Mouse (Mus musculus) T-helper 1 cell (primary cell): ENCODE data around the gene Uevld.
"Not testable (repeated sequence)": the region's sequence is repeated elsewhere in the genome, so short reads cannot be mapped to it uniquely, and the experiment has no call there.

Experiments
- in situ Hi-C: fragments of 300-600 bp; cut with MboI, MseI; formaldehyde crosslinking; loops from one replicate; pipeline ENCODE4 v1.15.1; 2025; ENCODE audit warnings: high pct_unique_total_duplicates

The Uevld gene

DNA sequence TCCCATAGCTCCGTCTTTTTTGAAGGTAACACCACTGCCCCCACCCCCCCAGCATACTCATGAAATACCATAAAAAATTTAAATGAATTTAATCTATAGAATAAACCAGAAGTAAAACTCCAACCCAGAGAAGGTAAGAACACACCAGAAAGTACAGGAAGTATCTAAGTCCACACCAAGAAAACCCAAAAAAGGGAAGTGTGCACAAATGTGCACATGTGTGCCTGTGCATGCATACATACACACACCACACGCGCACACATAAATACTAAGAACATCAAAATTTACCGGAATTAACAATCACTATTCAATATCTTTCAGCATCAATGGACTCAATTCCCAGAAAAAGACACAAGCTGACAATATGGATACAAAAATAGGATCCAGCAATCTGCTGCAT is 11.6 kb upstream of the Uevld start:
- in situ Hi-C loops = loop anchor here (25.0 kb wide), 1 partner anchor 1142 kb away; no protein-coding TSS in a partner anchor

DNA sequence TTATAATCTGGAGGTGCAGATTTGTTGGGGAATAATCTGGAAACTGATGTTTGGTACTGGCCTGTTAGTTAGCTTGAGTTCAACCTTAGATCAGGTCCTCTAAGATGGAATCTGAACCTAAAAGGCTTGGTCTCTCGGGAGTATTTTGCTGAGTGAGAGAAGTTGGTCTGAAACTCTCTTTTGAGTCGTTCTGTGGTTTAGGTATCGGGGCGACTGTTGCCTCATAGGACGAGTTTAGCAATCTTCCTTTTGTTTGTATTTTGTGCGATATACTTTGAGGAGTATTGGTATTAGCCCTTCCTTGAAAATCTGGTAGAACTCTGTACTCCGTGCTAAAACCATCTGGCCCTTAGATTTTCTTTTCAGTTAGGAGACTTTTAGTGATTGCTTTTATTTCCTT is 5.7 kb upstream of the Uevld start:
- in situ Hi-C loops = loop anchor here (5.0 to 25.0 kb wide), 3 partner anchors 43 to 1148 kb away; partner anchors contain the start of gene Spty2d1

DNA sequence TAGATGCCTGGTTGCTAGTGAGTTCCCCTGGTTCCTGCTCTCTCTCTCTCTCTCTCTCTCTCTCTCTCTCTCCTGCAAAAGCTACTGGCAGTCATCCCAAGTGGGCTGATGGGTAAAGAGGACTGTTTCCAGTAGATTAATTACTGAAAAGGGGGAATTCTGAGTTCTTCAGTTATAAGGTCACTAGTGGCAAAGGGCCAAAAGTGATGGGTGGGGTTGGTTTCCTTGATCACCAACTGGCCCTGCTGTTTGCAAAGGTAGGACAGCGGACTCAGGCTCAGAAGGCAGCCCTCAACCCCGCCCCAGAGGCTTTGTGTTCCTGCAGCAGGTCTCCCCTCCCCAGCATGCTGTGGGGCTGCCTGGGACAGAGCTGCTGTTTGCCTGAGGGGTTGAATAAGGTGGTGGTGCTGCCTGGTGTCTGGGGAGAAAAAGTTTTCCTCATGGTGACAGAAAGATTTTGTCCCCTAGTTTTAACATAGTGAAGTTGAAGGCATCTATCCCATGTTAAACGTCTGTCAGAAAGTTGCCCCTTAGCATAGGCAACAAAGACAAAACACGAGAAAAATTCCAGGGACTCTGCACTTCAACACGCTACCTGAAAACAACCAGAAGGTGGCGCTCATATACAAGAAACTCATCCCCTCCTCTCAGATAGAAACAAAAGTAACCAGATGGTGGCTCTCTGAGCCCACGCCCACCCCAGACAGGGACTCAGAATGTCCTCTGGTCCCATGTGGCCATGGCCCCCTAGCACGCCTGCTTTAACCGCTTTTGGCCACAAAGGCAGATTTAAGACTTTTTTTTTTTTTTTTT is 4.7 kb upstream of the Uevld start:
- in situ Hi-C loops = loop anchor here (5.0 to 25.0 kb wide), 3 partner anchors 44 to 1149 kb away; partner anchors contain the start of gene Spty2d1

DNA sequence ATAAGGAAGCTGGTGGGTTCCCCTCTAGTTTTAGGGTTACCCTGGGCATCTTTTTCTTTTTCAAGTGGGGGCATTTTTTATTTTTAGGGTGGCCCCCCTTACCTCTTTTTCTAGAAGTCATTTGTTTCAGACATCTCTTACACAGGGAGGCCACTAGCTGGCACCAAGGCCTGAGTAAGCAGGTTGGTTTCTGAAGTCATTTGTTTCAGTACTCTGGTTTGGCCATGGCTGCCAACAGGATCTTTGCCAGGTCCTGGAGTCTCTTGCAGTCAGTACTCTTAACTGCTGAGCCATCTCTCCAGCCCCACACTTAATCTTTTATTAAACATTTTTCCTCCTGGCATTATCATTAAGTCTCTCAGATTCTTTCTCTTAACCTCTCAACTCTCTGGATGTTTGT is 3.8 kb upstream of the Uevld start:
- in situ Hi-C loops = loop anchor here (5.0 to 25.0 kb wide), 3 partner anchors 45 to 1150 kb away; partner anchors contain the start of gene Spty2d1

DNA sequence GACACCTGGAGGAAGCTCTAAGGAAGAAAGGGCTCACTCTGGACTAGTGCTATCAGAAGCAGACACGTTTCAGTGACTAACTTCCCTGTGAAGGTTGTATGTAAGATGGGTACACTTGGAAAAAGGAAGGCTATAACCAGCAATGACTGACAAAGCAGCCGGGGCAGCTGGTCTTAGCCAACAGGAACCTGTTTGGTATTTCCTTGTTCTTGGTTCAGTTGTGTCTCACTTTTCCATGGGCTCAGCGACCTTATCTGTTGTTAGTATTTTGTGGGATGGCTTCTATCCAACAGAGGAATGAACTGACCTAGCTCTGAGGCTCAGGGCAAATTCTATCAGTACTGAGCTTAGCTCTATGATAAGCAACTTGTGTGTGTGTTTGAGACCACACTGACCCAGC is 2.7 kb upstream of the Uevld start:
- in situ Hi-C loops = loop anchor here (5.0 to 25.0 kb wide), 3 partner anchors 46 to 1151 kb away; partner anchors contain the start of gene Spty2d1

DNA sequence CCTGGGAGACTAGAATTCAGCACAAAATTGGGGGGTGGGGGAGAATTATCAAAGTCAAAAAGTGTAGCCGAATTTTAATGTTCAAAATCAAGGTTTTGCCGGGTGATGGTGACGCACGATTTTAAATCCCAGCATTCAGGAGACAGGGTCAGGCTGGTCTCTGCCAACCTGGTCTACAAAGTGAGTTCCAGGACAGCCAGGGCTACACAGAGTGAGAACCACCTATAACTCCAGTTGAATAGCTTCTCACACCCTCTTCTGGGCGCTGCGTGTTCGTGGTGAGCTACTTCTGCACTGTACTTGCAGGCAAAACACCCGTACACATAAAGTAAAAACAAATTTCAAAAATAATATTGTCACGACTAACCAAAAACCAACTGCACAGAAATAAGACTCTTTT is 526 bp upstream of the Uevld start:
- in situ Hi-C loops = loop anchor here (25.0 kb wide), 1 partner anchor 1153 kb away; no protein-coding TSS in a partner anchor

DNA sequence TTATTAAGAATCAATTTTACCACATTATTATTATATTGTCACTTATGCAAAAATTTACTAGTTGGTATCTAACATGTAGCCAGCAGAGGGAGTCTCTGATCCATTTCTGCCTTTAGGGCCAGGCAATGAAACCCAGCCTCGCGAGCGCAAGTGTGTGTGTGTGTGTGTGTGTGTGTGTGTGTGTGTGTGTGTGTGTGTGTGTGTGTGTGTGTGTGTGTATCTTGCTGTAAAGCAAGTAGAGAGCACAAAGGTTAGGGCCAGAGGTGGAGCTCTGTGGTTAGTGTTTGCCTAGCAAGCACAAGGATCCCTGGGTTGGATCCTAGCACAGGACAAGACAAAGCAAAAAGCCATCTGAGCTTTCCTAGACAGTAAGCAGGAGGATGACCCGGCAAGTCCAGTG is 22.5 kb downstream of the Uevld start:
- in situ Hi-C loops = no loop called here

DNA sequence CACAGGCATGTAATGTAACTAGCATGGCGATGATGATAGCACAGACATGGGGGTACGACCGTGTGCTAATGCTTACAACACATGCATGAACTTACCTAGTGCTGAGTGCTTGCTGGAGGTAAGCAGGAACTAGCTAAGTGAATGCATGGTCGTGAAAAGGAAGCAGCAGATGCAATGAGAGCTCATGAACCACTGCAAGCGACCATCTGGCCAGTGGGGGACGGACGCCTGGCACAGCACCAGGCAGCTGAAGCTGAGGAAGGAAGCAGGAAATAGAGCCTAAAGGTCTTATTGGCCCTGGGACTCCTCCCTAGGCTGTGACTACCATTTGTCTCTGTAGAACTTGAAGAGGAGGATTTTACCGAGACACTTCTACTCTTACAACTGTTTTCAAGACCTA is 23.5 kb downstream of the Uevld start:
- in situ Hi-C loops = no loop called here

DNA sequence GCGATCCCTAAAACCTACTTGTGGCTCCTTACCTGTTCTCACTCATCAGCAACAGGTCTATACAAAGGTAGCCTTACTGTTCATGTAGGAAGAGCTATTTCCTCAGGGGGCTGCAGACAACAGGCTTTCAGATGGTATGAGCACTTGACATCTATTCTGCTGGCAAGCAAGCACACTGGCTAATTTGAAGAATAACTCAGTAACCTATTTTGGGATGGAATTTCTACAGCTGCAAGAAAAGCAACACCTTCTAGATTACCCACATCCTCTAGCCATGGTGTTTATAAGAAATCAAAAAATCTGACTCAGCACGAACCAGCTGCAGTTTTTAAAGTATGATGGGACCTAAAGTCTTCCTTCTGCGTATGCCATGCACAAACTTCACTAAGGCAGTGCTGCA is 27.0 kb downstream of the Uevld start:
- in situ Hi-C loops = no loop called here

DNA sequence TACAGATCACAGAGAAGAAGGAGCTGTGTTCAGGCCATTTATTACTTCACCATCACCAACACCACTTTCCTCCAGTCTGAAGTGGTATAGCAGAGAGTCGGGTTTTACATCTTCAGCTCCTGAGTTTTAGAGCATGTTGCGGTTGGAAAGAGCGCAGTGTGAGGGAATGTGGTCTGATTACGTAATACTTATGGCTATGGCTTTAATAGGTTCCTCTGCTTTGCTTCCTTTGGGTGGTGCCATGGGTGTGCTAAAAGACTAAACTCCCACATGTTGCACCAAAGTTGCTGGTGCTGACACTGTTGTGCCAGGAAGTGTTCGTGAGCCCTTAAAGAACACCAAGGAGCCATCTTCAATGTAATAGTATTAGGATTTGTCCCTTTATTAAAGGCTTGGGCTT is 30.0 kb downstream of the Uevld start:
- in situ Hi-C loops = no loop called here

DNA sequence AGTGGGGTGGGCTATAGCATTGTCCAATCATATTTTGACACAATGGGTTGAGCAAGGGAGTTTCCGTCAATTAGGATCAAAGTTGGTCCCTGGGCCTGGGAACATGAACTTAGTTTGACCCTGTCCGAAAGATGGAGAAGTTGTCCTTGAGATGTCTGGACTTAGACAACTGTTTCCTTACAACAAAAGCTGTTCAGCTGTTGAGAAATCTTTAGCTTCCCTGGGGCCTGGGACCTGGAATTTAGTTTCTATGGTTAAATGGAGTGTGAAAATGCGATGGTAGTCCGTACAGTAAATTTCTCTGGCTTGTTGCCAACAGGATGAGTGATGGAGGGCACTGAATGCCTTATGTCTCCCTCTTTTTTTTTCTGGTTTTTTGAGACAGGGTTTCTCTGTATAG is 36.3 kb downstream of the Uevld start:
- in situ Hi-C loops = loop anchor here (5.0 kb wide), 1 partner anchor 85 kb away; the partner anchor contains the start of gene Spty2d1

DNA sequence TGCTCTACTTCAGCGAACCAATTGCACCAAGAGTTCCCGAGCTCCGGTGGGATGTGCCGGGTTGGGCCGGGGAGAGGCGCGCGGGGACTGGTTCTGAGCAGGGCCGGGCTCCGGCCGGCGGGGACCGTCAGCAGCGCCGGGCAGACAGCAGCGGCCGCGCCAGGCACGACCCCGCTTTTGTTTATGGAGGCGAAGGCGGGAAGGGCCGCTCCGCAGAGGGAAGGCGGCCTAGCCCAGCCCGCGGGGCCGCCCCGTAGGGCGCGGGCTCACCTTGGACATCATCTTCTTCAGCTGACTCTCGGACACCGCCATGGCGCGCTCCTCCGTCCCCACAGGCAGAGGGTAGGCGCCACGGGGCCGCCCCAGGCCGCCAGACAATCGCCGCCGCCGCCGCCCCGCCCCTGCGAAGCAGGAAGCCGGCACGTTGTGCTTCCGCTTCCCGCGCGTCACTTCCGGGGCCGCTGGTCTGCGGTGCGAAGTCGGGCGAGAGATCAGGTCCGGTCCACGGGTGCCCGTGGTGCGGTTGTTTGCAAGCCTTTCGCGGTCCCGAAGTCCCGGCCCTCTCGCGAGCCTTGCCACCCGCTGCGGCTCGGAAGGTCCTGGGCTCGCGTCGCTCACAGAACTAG is 38.7 kb downstream of the Uevld start, which contains the start of gene Tsg101:
Gene Tsg101, minus strand, starts transcription at position 419 of the 626 bp plus-strand sequence.
- in situ Hi-C loops = loop anchor here (5.0 kb wide), 2 partner anchors 88 to 1878 kb away; partner anchors contain the start of gene Spty2d1

DNA sequence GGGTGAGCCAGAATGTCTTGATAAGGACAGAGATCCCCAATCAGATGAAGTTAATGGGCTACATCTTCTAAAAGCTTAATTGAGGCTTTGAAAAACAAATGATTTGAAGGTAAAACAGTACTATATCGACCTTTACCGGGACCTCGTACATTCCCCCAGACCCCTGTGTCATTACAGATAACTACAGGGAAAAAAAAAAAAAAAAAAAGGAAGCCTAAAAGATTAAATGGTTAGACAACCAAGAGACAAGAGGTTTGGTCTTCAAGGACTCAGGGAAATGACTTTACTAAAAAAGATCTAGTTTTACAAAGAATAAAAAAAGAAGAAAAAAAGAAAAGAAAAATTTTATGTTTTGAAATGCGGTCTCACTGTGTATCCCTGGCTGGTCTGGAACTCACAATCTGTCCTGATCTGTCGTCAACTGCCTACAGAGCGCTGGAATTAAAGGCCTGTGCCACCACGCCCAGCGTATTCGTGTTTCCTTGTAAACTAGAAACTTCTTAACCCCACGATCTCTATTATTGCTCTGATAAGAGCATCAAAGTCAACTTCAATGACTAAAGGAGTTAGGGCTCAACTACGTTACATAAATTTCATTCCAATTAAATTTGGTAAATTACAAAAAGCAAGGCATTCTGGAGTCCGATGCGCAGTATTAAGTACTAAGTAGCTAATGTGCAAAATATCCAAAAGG is 39.5 kb downstream of the Uevld start:
- in situ Hi-C loops = loop anchor here (5.0 kb wide), 1 partner anchor 1878 kb away; no protein-coding TSS in a partner anchor

DNA sequence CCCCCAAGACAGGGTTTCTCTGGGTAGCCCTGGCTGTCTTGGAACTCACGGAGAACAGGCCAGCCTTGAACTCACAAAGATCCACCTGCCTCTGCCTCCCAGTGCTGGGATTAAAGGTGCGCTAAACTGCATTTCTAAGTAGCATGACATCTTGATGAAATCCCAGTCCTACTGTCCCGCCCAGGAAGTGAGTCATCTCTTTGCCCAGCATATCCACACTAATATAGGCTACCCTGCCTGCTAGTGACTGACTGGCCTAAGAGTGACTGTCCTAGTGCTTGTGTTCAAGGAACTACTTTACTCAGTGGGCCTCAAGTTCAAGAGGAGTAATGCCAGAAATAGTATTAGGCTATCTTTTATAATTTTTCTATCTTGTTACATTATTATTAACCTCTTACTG is 42.0 kb downstream of the Uevld start:
- in situ Hi-C loops = loop anchor here (5.0 kb wide), 1 partner anchor 1881 kb away; no protein-coding TSS in a partner anchor

DNA sequence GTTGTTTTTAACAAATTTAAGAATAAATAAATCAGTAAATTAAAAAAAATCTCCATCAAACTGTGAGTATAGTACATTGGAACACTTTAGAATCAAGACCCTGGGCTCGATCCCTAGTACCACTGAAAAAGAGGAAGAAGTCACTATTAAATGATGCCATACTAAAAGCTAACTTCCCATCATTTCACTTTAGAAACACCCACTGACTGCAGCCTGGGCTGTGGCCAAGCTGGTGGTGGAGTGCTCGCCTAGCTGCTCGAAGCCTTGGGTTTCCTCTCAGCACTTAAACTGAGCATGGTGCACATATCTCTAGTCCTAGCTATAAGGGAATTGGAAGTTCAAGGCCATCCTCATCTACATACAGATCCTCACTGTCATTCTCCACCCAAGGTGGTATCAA is 47.1 kb downstream of the Uevld start:
- in situ Hi-C loops = no loop called here

DNA sequence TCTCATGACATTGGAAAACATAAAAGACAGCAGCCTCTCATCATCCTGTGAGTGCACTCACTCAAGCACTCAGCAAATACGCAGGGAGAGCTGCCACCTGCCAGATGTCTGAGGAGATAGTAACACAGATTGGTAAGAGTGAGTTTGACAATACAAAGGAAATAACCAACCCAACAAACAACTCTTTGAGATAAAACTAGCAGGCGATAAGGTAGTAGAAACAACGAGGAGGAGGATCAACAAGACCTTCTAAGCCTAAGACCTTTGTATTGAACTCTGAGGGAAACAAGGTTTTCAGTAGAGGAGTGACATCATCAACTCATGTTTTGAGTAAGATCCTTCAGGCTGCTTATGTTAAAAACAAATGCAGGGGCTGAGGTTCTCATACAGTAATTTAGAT is 59.0 kb downstream of the Uevld start:
- in situ Hi-C loops = loop anchor here (5.0 kb wide), 1 partner anchor 47 kb away; no protein-coding TSS in a partner anchor

DNA sequence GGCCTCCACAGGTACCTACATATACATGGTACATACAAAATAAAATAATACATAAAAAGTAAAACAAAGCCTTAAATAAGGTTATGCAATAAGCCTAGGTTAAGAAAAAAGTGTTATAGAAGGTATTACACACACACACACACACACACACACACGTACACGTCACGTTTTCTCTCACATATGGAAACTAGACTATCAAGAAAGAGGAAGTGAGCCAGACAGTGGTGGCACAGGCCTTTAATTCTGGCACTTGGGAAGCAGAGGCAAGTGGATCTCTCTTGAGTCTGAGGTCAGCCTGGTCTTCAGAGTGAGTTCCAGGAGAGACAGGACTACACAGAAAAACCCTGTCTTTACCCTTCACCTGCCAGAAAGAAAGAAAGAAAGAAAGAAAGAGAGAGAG is 62.8 kb downstream of the Uevld start:
- in situ Hi-C loops = loop anchor here (5.0 kb wide), 1 partner anchor 43 kb away; no protein-coding TSS in a partner anchor

DNA sequence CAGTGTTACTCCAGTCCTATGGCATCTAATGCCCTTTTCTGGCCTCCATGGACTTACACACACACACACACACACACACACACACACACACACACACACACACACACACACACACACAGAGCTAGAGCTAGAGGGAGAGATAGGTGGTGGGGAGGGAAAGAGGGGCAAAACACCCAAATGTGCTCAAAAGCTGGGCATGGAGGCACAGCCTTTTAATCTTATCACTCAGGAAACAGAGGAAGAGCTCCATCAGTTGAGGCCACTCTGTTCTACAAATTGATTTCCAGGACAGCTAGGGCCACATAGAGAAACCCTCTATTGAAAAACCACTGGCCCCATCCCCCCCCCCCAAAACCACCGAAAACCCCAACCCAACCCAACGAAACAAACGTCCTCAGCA is 75.0 kb downstream of the Uevld start:
- in situ Hi-C loops = no loop called here

DNA sequence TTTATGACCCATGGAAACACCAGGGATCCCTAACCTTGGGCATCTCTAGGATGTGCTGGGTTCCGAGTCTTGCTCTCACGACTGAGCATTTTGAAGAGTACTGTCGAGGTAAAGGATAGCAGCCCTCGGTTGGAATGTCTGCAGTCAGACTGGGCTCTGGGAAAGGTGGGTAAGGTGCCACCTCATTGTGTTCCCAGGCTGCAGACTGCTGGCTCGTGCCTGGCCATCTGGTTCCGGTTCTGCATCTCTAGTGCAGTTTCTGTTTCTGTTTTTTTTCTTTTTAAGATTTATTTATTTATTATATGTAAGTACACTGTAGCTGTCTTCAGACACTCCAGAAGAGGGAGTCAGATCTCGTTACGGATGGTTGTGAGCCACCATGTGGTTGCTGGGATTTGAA is 76.4 kb downstream of the Uevld start:
- in situ Hi-C loops = not testable (repeated sequence)

DNA sequence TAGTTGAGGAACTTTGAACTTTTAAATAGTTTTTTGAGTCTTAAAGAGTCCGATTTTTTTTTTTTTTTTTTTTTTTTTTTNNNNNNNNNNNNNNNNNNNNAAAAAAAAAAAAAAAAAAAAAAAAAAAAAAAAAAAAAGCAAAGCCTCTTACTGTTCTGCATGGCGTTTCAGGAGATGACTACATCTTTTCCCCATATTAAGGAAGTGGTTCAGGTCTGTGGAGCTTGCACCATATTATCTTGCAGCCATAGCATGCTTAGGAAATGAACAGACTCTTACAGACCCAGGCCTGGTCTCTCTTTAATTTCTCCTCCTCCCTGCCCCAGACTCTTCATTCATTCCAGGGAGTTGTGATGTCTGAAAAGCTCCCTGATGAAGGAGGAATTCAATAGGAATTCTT is 77.3 kb downstream of the Uevld start:
- in situ Hi-C loops = no loop called here

DNA sequence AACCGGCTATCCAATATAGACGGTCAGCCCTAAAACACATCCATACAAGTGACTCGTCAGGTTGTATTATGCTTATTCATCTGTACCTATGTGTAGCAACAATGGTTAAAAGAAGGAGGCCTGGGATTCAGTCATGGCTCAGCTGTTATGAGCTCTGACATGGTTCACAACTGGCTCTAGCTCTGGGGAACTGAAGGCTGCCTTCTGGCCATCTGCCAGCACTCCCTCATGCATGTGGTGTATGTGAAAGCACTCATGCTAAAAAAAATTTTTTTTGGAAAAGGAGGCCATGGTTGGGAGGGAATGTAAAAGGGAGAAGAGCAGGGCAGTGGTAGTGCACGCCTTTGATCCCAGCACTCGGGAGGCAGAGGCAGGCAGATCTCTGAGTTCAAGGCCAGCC is 78.5 kb downstream of the Uevld start:
- in situ Hi-C loops = no loop called here

DNA sequence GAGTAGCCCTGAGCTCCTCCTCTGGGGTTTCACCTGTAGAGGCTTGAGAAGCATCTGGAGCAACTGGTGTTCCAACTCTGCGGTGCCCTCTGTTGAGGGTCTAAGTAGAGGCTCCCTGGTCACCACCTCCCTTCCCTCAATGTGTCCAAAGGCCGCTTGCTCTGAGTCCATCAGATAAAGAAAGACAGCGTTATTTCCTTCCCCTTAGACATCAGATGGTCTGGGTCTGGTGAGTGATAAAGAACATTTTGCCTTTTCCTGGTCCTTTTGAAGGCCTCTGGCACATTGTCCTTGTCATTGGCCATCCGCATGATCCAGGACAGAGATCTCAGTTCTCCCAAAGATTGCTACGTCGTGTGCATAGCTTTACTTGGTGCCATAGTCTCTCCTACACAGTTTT is 81.1 kb downstream of the Uevld start:
- in situ Hi-C loops = no loop called here
